Mouse (Mus musculus) erythroblast, embryonic 14.5 days (primary cell): ENCODE measurements around the gene Krt39.

ENCODE experiments used
- GATA1 ChIP-seq: IDR thresholded peaks from 2 replicates; pipeline ENCODE4 v1.6.1; 2012; ENCODE audit warnings: low read length, inconsistent platforms, mixed read lengths
- TAL1 ChIP-seq: IDR thresholded peaks from 3 replicates; pipeline ENCODE4 v1.6.1; 2012; ENCODE audit warnings: low read length, inconsistent platforms, mixed read lengths

GRCm38 (mm10) chr11:99556753-99557152 is 35.6 kb upstream of the Krt39 start, which contains the start of gene Krtap3-2:
- no peak for TF ChIP-seq GATA1
- no peak for TF ChIP-seq TAL1
